Mouse (Mus musculus) induced T-regulatory cell, adult 2 months (primary cell): ENCODE measurements around the gene Med20.

Experiments
- DNase-seq: peaks from one replicate; pipeline ENCODE4 v3.0.0-alpha.2; 2012; ENCODE audit warnings: low read depth

Gene Med20

GRCm38 (mm10) chr17:47610849-47611660 is at the start of gene Med20, which contains the start of the genes Bysl and Gm20517:
Gene Med20, plus strand, starts transcription at chr17:47611582.
Gene Bysl, minus strand, starts transcription at chr17:47611492.
Gene Gm20517, plus strand, starts transcription at chr17:47611589.
- DNase-seq, result peak; percentile 99

GRCm38 (mm10) chr17:47562875-47563274 is 48.5 kb upstream of the Med20 start:
- DNase-seq, result no peak

DNA sequence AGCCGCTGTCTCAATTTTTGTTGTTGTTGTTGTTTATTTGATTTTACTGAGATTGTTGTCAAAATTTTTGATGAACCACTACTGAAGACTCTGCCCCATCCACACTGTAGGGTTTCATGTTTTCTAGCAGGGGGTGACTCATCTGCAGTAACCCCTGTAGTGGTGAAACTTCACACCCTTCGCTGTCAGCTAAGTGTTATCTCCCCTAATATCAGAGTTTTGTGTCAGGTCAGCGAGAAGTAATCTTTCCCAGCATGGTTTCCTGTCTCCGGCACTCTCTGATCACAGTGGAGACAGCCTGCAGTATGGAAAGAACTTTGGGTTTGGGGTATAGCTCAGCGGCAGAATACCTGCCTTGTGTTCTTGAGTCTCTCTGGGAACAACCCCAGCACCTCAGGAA is 46.8 kb upstream of the Med20 start:
- peak; percentile 57 for DNase-seq

GRCm38 (mm10) chr17:47566133-47566532 is 45.2 kb upstream of the Med20 start:
- no peak for DNase-seq

- DNase-seq, result no peak
Observed at GRCm38 (mm10) chr17:47567271-47567670, 44.1 kb upstream of the Med20 start.

- no peak for DNase-seq
Observed at GRCm38 (mm10) chr17:47568389-47568788, 43.0 kb upstream of the Med20 start.

GRCm38 (mm10) chr17:47568951-47569527 is 42.3 kb upstream of the Med20 start:
- DNase-seq, result no peak

DNA sequence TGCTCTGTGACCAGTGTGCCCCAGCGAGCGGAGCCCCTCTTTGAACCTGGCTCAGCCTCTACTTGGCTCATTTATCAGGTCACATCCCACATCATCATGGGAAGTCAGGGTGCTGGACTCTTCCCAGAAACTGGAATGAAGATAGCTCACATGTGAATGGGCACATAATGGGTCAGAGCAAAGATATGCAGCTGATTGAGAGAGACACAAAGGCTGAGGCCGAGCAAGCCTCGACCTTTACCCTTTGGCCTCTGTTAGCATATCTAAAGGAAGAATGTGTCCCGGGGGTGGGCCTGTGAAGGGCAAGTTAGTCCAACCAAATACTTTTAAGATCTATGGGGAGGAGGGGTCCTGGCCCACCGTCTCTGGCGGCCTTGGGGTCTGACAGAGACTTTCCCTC is 39.8 kb upstream of the Med20 start:
- DNase-seq, result no peak

DNA sequence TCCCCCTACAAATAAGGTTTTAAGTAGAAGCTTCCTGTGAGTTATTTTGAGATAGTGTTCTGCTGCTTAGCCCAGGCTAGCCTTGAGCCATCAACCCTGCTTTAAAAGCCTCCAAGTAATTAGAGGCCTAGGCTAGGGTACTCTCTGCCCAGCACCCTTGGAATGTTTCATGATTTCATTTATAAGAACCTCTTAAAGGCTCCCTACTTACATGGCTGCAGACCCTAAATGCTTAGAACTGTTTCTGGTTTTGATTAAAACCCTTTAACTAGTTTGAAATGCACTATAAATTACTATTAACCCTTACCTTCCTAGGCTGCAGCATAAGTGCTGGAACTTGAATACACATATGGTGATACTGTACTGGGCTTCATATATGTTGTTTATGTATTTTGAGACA is 38.9 kb upstream of the Med20 start:
- DNase-seq, result no peak

GRCm38 (mm10) chr17:47574028-47574427 is 37.4 kb upstream of the Med20 start:
- no peak for DNase-seq

- DNase-seq, result no peak
Observed at GRCm38 (mm10) chr17:47574830-47575229, 36.6 kb upstream of the Med20 start.

- no peak for DNase-seq
Observed at GRCm38 (mm10) chr17:47578655-47579054, 32.7 kb upstream of the Med20 start.

- DNase-seq, result no peak
Observed at GRCm38 (mm10) chr17:47580962-47581361, 30.4 kb upstream of the Med20 start.

GRCm38 (mm10) chr17:47588517-47588916 is 22.9 kb upstream of the Med20 start:
- no peak for DNase-seq

DNA sequence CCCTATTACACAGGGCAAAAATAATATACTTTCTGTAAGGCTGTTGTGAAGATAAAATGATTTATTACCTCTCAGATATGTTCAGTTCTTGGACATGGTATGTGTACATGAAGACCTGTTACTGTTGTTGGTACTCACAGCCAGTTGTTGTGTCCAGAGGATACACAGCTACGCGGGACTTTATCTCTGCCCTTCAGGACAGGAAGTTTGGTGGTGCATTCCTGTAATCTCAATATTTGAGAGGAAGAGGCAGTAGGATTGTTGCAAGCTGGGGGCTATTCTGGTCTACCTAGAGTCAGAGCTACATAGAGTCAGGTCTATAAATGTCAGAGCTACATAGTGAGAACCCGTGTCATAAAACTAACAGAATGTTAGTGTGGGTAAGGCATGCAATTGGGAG is 20.3 kb upstream of the Med20 start:
- DNase-seq, result no peak

GRCm38 (mm10) chr17:47593215-47593853 is 18.0 kb upstream of the Med20 start:
- peak; percentile 98 for DNase-seq

GRCm38 (mm10) chr17:47593854-47594182 is 17.6 kb upstream of the Med20 start:
- no peak for DNase-seq

GRCm38 (mm10) chr17:47594183-47594968 is 17.0 kb upstream of the Med20 start:
- peak; percentile 70 for DNase-seq

DNA sequence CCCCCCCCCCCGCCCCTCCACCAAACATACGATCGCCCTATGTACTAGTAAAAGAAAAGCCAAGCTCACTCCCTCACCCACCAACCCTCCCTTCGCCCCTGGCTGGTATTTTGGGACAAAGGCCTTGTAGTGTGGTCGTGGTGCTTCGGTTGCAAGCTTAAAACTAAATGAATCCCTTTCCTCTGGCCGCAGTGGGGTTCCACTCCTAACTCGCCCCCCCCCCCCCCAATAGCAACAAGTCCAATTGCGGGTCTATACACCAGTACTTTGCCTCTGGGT is 16.5 kb upstream of the Med20 start:
- DNase-seq, result no peak

DNA sequence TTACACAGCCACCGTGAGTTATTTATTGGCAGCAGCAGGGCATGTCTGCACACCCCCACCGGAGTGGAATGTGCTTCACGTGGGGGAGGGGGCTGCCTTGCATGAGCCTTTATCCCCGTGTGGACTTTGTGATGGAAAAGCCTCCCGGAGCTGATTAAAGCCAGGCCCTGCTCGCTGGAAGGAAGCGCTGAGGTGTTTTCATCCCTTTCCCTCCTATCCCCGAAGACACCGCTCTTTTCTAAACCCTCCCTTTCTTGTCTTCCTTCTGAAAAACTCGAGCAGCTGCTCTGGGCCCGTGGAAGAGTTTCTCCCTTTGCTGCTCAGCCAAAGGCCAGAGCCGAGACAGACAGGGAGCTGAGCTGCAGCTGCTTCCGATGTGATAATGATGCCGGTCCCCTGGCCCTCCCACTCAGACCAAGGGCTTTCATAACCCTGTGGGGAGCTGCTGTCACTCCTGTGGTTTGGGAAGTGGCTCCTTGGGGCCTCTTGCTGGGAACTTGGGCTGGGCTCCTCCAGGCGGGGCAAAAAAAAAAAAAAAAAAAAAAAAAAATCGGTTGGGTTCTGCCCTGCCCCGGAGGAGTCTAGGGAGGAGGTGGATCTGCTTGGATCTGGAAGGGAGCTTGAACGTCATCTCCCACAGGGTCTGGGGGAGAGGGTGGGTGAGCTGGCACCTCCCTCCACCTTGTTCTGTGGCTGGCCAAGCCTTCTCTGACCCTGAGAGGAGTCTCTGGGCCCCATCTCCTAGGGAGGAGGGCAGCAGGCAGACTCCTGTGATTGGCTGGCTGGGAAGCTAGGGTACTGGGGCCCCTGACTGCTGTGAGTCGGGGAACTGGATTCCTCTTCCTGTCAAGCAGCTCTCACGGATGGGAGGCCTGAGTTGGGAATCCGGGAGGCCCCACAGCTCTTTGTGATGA is 15.9 kb upstream of the Med20 start:
- peak; percentile 64 for DNase-seq

DNA sequence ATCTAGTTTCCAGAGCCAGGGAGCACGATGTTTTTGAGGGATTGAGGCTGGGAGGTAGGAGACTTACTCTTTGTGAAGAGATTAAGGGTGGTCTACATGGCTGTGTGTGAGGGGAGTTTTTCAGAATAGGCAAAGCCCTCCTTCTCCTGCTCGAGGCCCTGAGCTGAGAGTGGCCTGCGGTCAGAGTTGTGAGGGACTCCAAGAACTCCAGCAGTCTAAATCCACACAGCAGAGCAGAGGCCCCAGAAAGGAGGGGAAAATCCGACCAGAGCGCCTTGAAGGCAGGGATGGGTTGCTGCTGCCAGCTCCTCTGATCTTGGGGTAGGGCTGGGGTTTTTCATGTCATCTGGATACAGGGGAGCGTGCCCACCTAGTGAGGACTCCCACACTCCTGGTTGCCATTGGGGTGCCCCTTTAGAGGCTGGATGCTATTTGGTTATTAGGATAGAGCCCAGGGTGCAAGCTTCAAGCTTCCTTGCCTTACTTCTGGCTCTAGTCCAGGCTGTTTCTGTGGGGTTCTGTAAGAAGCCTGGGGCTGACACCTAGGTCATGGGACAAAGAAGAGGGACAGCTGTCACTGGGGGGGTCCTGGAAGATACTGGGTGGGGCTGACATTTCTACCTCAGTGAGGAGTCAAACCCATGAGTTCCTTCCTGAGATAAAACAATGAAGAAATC is 15.1 kb upstream of the Med20 start:
- peak; percentile 38 for DNase-seq
